Mouse (Mus musculus) brain, embryonic 14.5 days (tissue): ENCODE results near the gene Kcnh1.

Experiments used
- CTCF ChIP-seq: fragments of 200-500 bp; IDR thresholded peaks from 2 replicates; pipeline ENCODE4 v1.5.1; 2012; ENCODE audit warnings: inconsistent platforms, mild to moderate bottlenecking, moderate library complexity, borderline replicate concordance; ENCODE audit not compliant: insufficient read depth, insufficient read length; ENCODE audit errors: extremely low read depth
- POLR2A ChIP-seq: fragments of 200-500 bp; IDR thresholded peaks from 2 replicates; pipeline ENCODE4 v1.6.1; 2012; ENCODE audit warnings: mild to moderate bottlenecking, inconsistent platforms, borderline replicate concordance; ENCODE audit not compliant: poor library complexity, insufficient read depth, insufficient read length, severe bottlenecking; ENCODE audit errors: extremely low read depth

DNA sequence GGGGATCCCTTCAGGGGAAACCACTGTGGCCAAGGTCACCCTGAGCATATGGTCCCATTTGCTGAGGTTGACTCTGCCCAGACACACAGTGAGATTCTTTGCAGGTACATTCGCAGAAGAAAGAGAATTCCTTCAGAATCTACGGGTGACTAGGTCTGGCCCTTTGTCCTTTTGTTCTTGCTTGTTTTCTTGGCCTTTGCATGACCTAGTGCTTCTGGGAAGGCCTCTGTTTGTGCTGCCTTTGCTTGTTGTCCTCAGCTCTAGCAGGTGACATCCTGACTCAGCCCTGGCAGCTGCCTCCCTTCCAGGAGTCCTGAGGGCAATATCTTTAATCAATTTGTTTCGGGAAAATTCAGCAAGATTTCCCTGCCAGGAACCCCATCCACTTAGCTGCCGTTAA, 264.4 kb downstream of the Kcnh1 start:
- no peak for TF ChIP-seq CTCF
- TF ChIP-seq POLR2A: no peak
